Mouse (Mus musculus): ENCODE measurements at regions not wholly inside any gene's neighbourhood (a gene's known extent, or its start where the extent isn't known, plus 50 kb on each side); places are given as distances from the start of the nearest gene placed in this dataset.

GRCm38 (mm10) chr3:149387537-149387936, 397.2 kb upstream of the Adgrl2 start:
- TF ChIP-seq BHLHE40 (IDR thresholded peaks at IDR 0.05; ENCODE audit: low read depth, low read length) (peak; percentile 66), MAX (IDR thresholded peaks at IDR 0.05; ENCODE audit: low read length) (no peak), ZNF384 (IDR thresholded peaks at IDR 0.05; ENCODE audit: low read depth, low read length) (0 out of 2 replicates have a peak, but pooled peaks have one; percentile 6), ELF1 (IDR thresholded peaks at IDR 0.05; ENCODE audit: low read depth, low read length) (no peak), EP300 (IDR thresholded peaks at IDR 0.05; ENCODE audit: low read length) (peak; percentile 66), JUND (conservative IDR thresholded peaks at IDR 0.05; ENCODE audit: low read depth, low read length) (0 out of 2 replicates have a peak, but pooled peaks have one; percentile 32), MYC (IDR thresholded peaks at IDR 0.05; ENCODE audit: low read depth, low read length) (peak; percentile 55; the same call in 1 of the 2 replicates)
- no peaks in the 10 kb centered on the region for H3K27me3 ChIP-seq (replicated peaks)
- in situ Hi-C loops (cut with MboI; ENCODE audit: low pct_ligation_motif_present, low pct_unique_long_range_greater_than_20kb, low sequenced_read_pairs) = loop anchor here (5.0 kb wide), 1 partner anchor 60 kb away; no protein-coding TSS in a partner anchor
- H3K4me3 ChIP-seq (replicated peaks in 1 of 3; ENCODE audit: low read depth in 2 of 3, low read length in 2 of 3, poor library complexity in 1 of 3) = no peak overlapping the region
- H3K36me3 ChIP-seq (replicated peaks in 1 of 2; ENCODE audit: control insufficient read depth in 1 of 2, insufficient read depth in 1 of 2, low read length in 1 of 2) = no peaks in the 10 kb centered on the region
- H3K79me2 ChIP-seq (replicated peaks; ENCODE audit: control insufficient read depth, extremely low read depth, insufficient read depth, poor library complexity, severe bottlenecking) = no peaks in the 10 kb centered on the region
- DNase-seq (ENCODE audit: extremely low read depth) = peak; percentile 82
- dilution Hi-C loops (cut with MboI; ENCODE audit: extremely low pct_ligation_motif_present, extremely low pct_unique_long_range_greater_than_20kb, low sequenced_read_pairs) = no loop called here
- peak overlapping the region; percentile 37; the same call in 1 of the 2 replicates for H3K4me2 ChIP-seq (ENCODE audit: insufficient read depth, low read depth, poor library complexity, severe bottlenecking)
- H3K27ac ChIP-seq (ENCODE audit: insufficient read depth, low read depth) = no peak overlapping the region
- no peak overlapping the region for H3K9ac ChIP-seq (ENCODE audit: insufficient read depth, low read depth)
- H3K4me1 ChIP-seq (ENCODE audit: control insufficient read depth in 1 of 2, insufficient read depth in 2 of 2) = peaks cover 14 to 34% of the 10 kb centered on the region in 2 experiments
- no peaks in the 10 kb centered on the region for H3K9me3 ChIP-seq (replicated peaks; ENCODE audit: low read length)

DNA sequence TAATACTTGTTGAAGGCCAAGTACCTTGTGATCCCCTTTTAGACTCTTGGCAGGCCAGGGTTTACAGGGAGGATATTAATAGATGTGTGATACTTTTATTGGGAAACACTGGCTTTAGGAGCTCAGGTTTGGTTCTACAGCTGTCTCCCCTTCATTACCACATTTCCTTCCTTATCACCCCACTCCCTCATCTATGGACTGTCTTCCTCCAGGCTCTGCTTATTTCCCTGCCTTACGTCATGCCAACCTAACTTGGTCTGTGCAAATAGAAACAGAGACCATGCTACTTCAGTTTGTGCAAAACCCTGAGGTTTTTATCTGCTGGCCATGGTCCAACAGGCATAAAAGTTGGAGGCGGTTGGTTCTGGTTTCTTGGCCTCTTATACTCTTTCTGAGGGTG, 395.7 kb upstream of the Adgrl2 start:
- H3K9me3 ChIP-seq (replicated peaks; ENCODE audit: low read length) = no peaks in the 10 kb centered on the region
- H3K9ac ChIP-seq (ENCODE audit: insufficient read depth, low read depth) = no peak overlapping the region
- H3K79me2 ChIP-seq (replicated peaks; ENCODE audit: control insufficient read depth, extremely low read depth, insufficient read depth, poor library complexity, severe bottlenecking) = no peaks in the 10 kb centered on the region
- no peaks in the 10 kb centered on the region for H3K27me3 ChIP-seq (replicated peaks)
- H3K4me1 ChIP-seq (ENCODE audit: control insufficient read depth in 1 of 2, insufficient read depth in 2 of 2) = peaks cover 7 to 30% of the 10 kb centered on the region in 2 experiments
- H3K4me2 ChIP-seq (ENCODE audit: insufficient read depth, low read depth, poor library complexity, severe bottlenecking) = no peak overlapping the region
- no peak overlapping the region for H3K4me3 ChIP-seq (replicated peaks in 1 of 3; ENCODE audit: low read depth in 2 of 3, low read length in 2 of 3, poor library complexity in 1 of 3)
- no peak overlapping the region for H3K27ac ChIP-seq (ENCODE audit: insufficient read depth, low read depth)
- no peaks in the 10 kb centered on the region for H3K36me3 ChIP-seq (replicated peaks in 1 of 2; ENCODE audit: control insufficient read depth in 1 of 2, insufficient read depth in 1 of 2, low read length in 1 of 2)
- TF ChIP-seq NELFE (IDR thresholded peaks at IDR 0.05; ENCODE audit: low read depth, low read length) (no peak), MAX (IDR thresholded peaks at IDR 0.05; ENCODE audit: low read length) (no peak), RCOR1 (conservative IDR thresholded peaks at IDR 0.05; ENCODE audit: low read depth, low read length) (no peak), GABPA (IDR thresholded peaks at IDR 0.05; ENCODE audit: insufficient replicate concordance, low read depth, low read length) (no peak), SIN3A (IDR thresholded peaks at IDR 0.05; ENCODE audit: low read length) (no peak), USF2 (conservative IDR thresholded peaks at IDR 0.05; ENCODE audit: low read depth, low read length) (no peak), HCFC1 (IDR thresholded peaks at IDR 0.05; ENCODE audit: low read depth, low read length) (no peak), E2F4 (IDR thresholded peaks at IDR 0.05; ENCODE audit: insufficient replicate concordance, low read depth, low read length) (no peak), TBP (conservative IDR thresholded peaks at IDR 0.05; ENCODE audit: low read depth, low read length) (no peak), IRF4 (IDR thresholded peaks at IDR 0.05; ENCODE audit: low read depth, low read length) (no peak), SMC3 (IDR thresholded peaks at IDR 0.05; ENCODE audit: low read depth, low read length) (no peak), MAZ (IDR thresholded peaks at IDR 0.05; ENCODE audit: low read depth, low read length) (no peak), ETS1 (conservative IDR thresholded peaks at IDR 0.05; ENCODE audit: low read depth, low read length) (no peak), JUND (conservative IDR thresholded peaks at IDR 0.05; ENCODE audit: low read depth, low read length) (no peak)
- in situ Hi-C loops (cut with MboI; ENCODE audit: low pct_ligation_motif_present, low pct_unique_long_range_greater_than_20kb, low sequenced_read_pairs) = loop anchor here (5.0 kb wide), 1 partner anchor 59 kb away; no protein-coding TSS in a partner anchor
- dilution Hi-C loops (cut with MboI; ENCODE audit: extremely low pct_ligation_motif_present, extremely low pct_unique_long_range_greater_than_20kb, low sequenced_read_pairs) = no loop called here
- no peak for DNase-seq (ENCODE audit: extremely low read depth)
